Mouse (Mus musculus): ENCODE measurements at regions not wholly inside any gene's neighbourhood (a gene's known extent, or its start where the extent isn't known, plus 50 kb on each side); places are given as distances from the start of the nearest gene placed in this dataset.

DNA sequence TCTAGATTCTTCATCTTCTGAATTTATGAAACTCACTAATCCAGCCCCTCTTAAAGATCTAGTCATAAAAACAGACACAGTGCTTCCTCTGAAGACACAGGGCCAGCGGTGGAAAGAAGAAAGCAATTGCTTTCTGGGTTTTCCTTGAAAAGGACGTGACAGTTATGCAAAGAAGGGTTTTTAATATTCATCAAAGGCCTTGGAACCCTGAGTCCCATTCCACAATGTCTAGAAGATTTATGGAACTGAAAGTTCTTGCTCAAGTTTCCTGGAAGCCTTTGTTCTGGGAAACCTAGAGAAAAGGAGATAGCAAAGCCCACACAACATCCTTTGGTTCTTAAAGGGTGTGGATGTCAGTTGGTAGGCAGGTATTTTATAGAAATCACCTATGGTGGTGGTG lies 346.0 kb downstream of the Gm45692 start:
- DNase-seq (ENCODE audit: extremely low spot score in 1 of 2, low spot score in 2 of 2): no peak
- Histone ChIP-seq H3K27ac (no peak overlapping the region), H3K4me3 (no peak overlapping the region)
- intact Hi-C loops (cut with DNase I): no loop called here
- no peak for TF ChIP-seq CTCF (IDR thresholded peaks at IDR 0.05)

DNA sequence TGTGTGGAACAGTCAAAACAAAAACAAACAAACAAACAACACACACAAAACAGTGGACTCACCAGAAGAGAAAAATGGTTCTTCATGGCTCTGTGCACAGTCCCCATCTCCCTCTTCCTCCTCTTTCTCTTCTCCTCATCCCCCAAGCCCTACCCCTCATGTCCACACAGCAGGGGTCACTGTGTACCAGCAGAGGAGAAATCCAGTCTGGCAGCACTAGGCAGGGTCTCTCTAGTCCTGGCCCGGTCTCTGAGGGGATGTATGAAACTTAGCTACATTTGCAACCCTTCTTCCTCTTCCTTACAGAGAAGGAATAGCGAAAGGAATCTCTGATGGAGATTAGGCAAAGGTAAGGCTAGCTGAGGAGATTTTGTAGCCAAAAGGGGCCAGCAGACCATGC lies 349.1 kb downstream of the Gm45692 start:
- no peak overlapping the region for H3K27ac ChIP-seq
- no peak for DNase-seq (ENCODE audit: extremely low spot score in 1 of 2, low spot score in 2 of 2)
- TF ChIP-seq CTCF (IDR thresholded peaks at IDR 0.05): no peak; the same call in 1 of the 2 replicates
- no peak overlapping the region for H3K4me3 ChIP-seq
- intact Hi-C loops (cut with DNase I): no loop called here

DNA sequence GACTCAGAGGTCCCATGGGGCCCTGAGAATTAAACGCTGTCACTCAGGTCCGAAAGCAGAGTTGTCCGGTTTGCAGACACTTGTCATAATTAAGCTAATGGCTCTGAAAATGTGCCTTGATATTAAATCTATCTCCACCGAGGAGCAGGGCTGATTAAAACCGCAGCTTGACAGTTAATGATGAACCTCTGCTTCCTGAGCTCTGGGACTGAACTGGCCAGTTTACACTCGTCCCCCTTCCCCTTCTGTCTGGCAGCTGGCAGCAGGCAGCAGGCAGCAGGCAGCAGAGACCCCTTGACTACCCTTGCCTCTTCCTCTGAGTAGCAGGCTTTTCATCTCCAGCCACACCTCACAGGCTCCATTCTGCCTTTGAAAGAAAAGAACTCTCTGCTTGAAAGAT lies 350.4 kb downstream of the Gm45692 start:
- H3K27ac ChIP-seq: no peak overlapping the region
- H3K4me3 ChIP-seq: no peak overlapping the region
- DNase-seq (ENCODE audit: extremely low spot score in 1 of 2, low spot score in 2 of 2): no peak
- intact Hi-C loops (cut with DNase I): no loop called here
- TF ChIP-seq CTCF (IDR thresholded peaks at IDR 0.05): no peak

DNA sequence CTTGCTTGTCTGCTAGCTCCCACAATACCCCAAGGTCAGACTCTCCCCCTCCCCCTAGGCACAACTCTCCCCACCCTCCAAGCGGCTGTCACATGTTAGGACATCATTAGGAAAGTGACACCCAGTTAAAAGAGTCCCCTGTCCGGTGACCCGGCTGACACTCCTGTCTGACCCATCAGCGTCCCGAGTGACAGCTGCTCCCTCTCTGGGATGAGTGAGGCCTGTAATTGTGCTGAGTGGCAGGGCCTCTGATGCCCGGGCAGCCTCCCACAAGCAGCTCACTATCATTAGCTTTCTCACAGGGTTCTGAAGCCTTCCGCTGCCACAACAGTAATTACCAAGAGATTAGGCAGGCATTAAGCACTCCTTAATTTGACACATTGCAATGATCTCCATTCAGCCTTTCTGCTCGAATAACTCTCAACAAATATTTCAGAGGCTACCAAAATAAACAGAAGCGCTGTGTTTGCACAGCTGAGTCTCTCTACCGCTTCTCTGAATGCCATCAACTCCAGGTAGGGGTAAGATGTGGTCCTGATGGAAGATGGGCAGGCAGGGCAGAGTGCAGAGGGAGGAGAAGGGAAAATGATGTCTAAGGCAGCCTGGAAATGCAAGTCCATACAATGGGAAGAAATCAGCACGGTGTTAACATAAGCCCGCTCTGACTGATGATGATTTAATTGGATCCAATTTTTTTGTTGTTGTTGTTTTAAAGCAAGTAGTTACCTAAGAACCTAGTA lies 352.6 kb downstream of the Gm45692 start:
- no peak overlapping the region for H3K27ac ChIP-seq
- DNase-seq (ENCODE audit: extremely low spot score in 1 of 2, low spot score in 2 of 2): no peak
- TF ChIP-seq CTCF (IDR thresholded peaks at IDR 0.05): no peak
- H3K4me3 ChIP-seq: no peak overlapping the region
- intact Hi-C loops (cut with DNase I): no loop called here

DNA sequence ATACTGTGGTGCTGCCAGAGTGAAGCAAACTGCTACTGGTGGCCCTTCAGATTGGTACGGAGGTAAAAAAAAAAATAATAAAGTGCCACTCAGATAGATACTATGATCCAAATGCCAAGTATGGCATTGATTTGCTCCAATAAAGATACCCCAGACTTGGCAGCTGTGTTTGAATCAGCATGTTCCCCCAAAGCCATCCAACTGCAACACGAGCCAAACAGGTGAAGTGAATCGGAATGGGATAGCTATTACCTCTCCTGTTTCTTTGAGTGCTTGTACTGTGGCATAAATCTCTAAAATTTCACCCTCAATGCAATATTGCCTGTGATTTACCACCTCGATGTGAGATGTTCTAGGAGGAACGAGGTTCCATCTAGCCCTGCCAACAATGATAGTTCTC lies 365.4 kb downstream of the Gm45692 start:
- DNase-seq (ENCODE audit: extremely low spot score in 1 of 2, low spot score in 2 of 2): no peak
- TF ChIP-seq CTCF (IDR thresholded peaks at IDR 0.05): no peak
- no peak overlapping the region for H3K4me3 ChIP-seq
- no peak overlapping the region for H3K27ac ChIP-seq
- intact Hi-C loops (cut with DNase I): no loop called here

DNA sequence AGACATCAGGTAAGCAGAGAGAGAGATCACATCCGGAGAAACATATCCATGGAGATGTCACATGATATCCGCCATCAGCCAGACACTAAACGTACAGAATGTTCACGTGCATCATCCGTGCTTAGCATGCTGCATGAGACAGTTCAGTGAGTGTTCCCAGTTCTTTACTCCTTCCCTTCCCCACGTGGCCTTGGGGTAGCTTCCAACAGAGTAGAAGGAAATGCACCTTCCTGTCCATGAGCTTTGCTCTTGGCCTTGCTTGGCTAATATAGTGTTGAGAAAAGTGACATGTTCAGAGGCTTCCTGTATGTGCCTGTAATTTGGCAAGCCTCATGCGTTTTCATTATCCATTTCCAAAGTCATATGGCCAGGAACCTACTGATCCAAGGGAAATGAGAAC lies 368.5 kb downstream of the Gm45692 start:
- Histone ChIP-seq H3K27ac (no peak overlapping the region), H3K4me3 (no peak overlapping the region)
- no peak for DNase-seq (ENCODE audit: extremely low spot score in 1 of 2, low spot score in 2 of 2)
- TF ChIP-seq CTCF (IDR thresholded peaks at IDR 0.05): no peak
- intact Hi-C loops (cut with DNase I): no loop called here

DNA sequence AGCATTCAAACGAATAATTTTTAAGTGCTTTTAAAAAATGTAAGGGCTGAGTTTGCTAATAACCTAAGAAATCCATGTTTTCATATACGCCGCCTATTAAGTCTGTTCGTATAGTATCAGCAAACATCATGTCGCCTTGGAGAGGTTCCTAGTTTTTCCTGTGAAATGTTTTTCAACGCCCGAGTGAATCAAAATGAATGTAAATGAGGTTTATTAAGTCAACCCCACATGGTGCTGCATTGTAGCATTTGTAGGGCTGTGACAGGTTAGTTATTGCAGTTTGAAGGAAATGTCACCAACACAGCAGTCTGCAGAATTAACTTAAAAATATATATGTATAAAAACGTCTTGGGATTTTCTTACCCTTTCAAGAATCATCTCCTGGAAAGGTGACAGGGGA lies 369.3 kb downstream of the Gm45692 start:
- intact Hi-C loops (cut with DNase I): no loop called here
- Histone ChIP-seq H3K27ac (no peak overlapping the region), H3K4me3 (no peak overlapping the region)
- DNase-seq (ENCODE audit: extremely low spot score in 1 of 2, low spot score in 2 of 2): no peak
- no peak for TF ChIP-seq CTCF (IDR thresholded peaks at IDR 0.05)

DNA sequence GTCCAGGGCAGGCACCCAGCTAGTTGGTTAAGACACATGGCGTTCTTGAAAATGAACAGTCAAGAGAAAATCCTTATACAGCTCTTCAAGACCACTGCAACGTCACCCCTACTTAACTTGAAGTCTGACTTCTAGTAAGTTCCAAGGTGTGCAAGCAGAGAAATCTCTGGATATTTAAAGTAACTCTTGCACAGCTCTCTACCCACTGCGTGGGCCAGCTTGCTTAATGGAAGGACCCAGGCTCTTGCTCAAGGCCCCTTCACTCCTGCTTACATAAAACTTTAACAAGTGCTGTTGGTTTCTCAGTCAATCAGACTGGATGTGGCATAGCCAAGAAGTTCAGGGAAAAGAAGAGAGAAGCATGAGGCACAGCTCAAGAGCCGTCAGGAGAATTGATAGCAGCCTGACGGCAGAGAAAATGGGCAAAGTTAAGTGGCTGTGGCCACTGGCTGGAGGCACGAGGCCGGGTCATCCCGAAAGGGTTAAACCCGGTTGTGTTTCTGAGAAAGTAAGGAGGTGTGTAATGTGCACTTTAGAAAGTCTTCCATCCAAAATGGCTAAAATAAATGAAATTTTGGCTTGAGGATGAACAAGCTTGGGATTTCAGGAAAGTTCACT lies 382.0 kb downstream of the Gm45692 start:
- intact Hi-C loops (cut with DNase I): no loop called here
- TF ChIP-seq CTCF (IDR thresholded peaks at IDR 0.05): no peak
- DNase-seq (ENCODE audit: extremely low spot score in 1 of 2, low spot score in 2 of 2): no peak
- H3K4me3 ChIP-seq: no peak overlapping the region
- H3K27ac ChIP-seq: no peak overlapping the region

DNA sequence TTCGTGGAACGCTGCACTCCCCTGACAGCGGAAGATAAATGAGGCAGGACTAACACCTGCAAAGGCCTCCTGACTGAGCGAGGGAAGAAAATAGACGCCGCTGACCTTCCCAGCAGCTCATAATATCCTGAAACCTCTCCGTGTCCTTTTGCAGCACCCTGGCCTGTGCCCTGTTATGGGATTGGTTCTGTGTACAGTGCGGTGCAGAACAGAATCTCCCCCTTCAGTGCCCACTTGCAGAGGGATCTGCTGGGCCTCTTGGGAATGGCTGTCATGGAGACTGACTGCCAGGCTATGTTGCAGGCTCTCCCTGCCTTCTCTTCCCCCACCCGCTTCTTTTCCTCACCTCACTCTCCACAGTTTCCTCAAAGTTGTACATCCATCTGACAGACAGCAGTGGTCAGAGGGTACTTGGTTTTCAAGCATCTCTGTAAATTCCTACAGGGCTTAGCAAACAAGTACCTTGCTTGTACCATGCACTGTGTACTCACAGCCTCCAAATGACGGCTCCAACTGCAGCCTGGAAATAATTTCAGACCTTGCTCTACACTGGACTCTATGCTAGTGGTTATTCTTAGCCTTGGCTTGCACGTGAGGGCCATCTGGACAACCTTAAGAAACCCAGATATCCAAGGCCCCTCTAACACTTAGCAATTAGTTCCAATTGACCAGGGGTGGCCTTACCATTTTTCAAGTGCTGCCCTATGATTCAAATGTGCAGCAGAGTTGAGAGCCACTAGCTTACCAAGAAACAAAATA lies 382.7 kb downstream of the Gm45692 start:
- TF ChIP-seq CTCF (IDR thresholded peaks at IDR 0.05): no peak
- DNase-seq (ENCODE audit: extremely low spot score in 1 of 2, low spot score in 2 of 2): no peak
- Histone ChIP-seq H3K4me3 (no peak overlapping the region), H3K27ac (no peak overlapping the region)
- intact Hi-C loops (cut with DNase I): no loop called here

DNA sequence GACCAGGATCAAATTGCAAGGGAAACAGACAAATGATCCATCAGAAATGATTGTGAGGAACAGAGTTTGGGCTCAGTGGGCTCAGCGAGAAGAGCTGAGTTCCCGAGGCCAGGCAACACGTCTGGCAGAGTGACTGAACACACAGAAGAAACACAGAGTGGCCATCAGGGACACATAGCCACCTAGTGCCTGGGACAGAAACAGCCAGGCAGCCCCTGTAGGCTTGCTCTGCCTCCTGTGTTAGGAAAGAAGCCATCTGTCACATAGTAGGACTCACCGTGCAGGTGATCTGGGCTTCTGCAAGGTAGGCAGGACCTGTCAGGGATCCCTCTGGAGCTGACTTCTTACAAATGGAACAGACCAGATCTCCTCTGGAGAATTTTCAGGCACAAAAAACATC lies 383.4 kb downstream of the Gm45692 start:
- H3K27ac ChIP-seq: no peak overlapping the region
- H3K4me3 ChIP-seq: no peak overlapping the region
- no peak for DNase-seq (ENCODE audit: extremely low spot score in 1 of 2, low spot score in 2 of 2)
- no peak for TF ChIP-seq CTCF (IDR thresholded peaks at IDR 0.05)
- intact Hi-C loops (cut with DNase I): no loop called here

DNA sequence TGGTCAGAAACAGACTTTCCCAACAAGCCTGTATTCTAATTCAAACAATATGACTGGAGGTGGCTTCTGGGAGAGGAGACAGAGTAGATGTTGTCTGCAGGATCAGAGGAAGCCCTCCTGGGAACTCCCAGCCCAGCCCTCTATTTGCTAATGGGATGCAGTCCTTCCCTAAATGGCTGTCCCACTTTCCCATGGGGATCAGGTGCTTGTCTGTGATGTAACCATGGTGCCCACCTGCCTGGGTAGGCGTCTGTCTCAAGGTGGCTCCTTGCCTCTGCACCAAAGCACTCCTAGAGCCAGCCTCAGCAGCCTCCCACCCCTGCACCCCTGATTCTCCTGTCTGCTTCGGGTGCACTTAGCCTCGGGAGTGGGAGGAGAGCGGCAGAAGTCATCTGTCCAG lies 384.6 kb downstream of the Gm45692 start:
- H3K4me3 ChIP-seq: no peak overlapping the region
- intact Hi-C loops (cut with DNase I): no loop called here
- H3K27ac ChIP-seq: no peak overlapping the region
- TF ChIP-seq CTCF (IDR thresholded peaks at IDR 0.05): no peak
- DNase-seq (ENCODE audit: extremely low spot score in 1 of 2, low spot score in 2 of 2): no peak

DNA sequence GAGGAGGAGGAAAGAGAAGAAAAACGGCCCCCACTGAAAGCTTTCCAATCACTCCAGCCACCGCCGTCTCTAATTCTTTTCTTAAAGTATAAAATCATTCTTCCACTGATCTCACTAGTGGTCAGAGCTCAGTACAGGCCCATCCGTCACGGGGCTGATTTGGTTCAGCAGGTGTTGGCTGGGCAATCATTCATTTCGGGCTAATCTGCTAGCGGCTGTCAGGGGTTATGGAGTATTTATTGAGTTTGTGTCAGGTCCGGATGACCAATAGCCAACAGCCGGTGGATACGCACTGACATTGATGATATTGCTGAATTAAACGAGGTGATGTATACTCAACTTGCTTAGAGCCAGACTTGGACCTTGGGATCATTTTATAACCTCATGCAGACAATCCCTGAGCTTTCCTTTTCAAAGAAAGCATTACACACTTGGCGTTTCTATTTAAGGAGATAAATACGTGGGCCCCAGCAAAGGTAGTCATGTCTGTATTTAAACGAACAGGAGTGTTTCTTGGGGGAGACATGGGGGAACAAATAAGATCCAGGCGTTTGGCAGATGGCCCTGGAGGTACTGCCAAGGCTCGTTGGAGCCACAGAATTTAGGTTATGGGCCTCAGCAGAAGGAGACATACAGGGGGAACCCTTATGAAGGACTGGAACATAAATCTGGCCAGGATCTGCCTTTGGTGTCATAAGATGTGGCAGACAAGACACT lies 385.1 kb downstream of the Gm45692 start:
- no peak overlapping the region for H3K27ac ChIP-seq
- intact Hi-C loops (cut with DNase I): no loop called here
- no peak overlapping the region for H3K4me3 ChIP-seq
- TF ChIP-seq CTCF (IDR thresholded peaks at IDR 0.05): no peak
- no peak for DNase-seq (ENCODE audit: extremely low spot score in 1 of 2, low spot score in 2 of 2)

Data from left cerebral cortex, adult 2 months (tissue).